Mouse (Mus musculus): ENCODE data around the gene Gan. TPM values are rescaled to one million over a fixed set of nuclear protein-coding genes. Genes with fewer than 3 reads are reported as not detected.

The Gan gene
- polyA plus RNA-seq, 1 experiment from 2014 or later, result 2.4 TPM

DNA sequence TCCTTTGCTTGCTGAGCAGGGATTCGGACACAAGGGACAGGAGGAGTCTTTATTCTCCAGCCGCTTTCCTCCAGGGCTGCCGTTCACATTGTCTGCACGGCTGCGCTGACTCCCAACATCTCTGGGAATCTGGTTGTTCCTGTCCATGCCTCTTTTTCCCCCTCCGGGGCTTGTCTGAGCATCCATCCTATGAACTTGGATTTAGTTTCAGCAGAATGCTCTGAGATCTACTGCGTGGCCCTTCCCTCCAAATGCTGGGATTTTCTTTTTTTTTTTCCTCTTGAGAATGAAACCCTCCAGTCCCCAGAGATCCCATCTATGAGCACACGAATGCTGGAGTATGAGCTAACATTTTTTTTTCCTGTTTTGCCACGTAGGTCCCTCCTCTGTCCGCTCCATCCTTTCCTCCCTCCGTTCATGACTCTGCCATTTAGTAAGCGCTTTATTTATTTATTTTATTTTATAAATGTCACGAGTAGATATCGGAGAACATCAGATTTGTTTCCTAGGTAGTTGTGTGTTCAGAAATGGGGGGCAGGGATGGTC is 103.1 kb downstream of the Gan start:
- Histone ChIP-seq H3K4me3 (ENCODE audit: low read depth, low read length) (peak overlapping the region; percentile 3; the same call in 1 of the 2 replicates), H3K27ac (replicated peaks) (no peak overlapping the region), H3K4me1 (replicated peaks; ENCODE audit: control insufficient read depth, insufficient read depth) (peaks cover 7% of the 10 kb centered on the region; the same call in 1 of the 2 replicates), H3K9ac (ENCODE audit: low read length) (no peak overlapping the region), H3K9me3 (ENCODE audit: control insufficient read depth, low read length) (no peaks in the 10 kb centered on the region), H3K4me2 (replicated peaks; ENCODE audit: low read depth) (peak overlapping the region; percentile 75), H3K27me3 (ENCODE audit: control insufficient read depth, insufficient read depth, low read length) (no peaks in the 10 kb centered on the region), H3K36me3 (ENCODE audit: control insufficient read depth, insufficient read depth, low read length) (no peaks in the 10 kb centered on the region)
- TF ChIP-seq EP300 (optimal IDR thresholded peaks at IDR 0.05) (no peak), CTCF (IDR thresholded peaks at IDR 0.05; ENCODE audit: low read depth) (no peak)
- WGBS, result 37% methylated on average over 14 of the region's 14 CpGs
- ATAC-seq (ENCODE audit: low FRiP score, low TSS enrichment) (no peak), DNase-seq (ENCODE audit: low spot score) (no peak)

DNA sequence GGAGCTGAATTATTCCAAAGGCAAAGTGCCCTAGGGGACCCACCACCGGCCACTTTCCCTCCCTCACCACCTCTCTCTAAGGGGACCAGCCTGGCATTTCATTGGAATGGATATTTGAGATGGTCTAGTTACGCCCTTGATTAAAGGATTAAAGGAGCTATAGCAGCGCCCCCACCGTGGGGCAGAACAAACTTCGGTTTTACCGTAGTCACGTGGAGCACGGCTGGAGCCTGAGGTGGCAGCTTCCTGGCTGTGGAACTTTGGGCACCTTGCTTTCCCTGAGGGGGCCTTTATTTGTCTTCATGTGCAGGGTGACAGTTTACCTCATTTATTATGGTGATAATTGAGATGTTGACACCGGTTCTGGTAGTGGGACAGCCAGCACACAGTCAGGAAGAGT is 103.8 kb downstream of the Gan start:
- Histone ChIP-seq H3K27ac (replicated peaks) (no peak overlapping the region), H3K4me3 (ENCODE audit: low read depth, low read length) (no peak overlapping the region), H3K27me3 (ENCODE audit: control insufficient read depth, insufficient read depth, low read length) (no peaks in the 10 kb centered on the region), H3K9me3 (ENCODE audit: control insufficient read depth, low read length) (no peaks in the 10 kb centered on the region), H3K4me1 (replicated peaks; ENCODE audit: control insufficient read depth, insufficient read depth) (peaks cover 7% of the 10 kb centered on the region; the same call in 1 of the 2 replicates), H3K9ac (ENCODE audit: low read length) (no peak overlapping the region), H3K36me3 (ENCODE audit: control insufficient read depth, insufficient read depth, low read length) (no peaks in the 10 kb centered on the region), H3K4me2 (replicated peaks; ENCODE audit: low read depth) (peak overlapping the region; percentile 11; the same call in 1 of the 2 replicates)
- TF ChIP-seq EP300 (optimal IDR thresholded peaks at IDR 0.05) (no peak), CTCF (IDR thresholded peaks at IDR 0.05; ENCODE audit: low read depth) (no peak)
- ATAC-seq (ENCODE audit: low FRiP score, low TSS enrichment), result no peak
- DNase-seq (ENCODE audit: low spot score), result no peak
- 32% methylated on average over 9 of the region's 9 CpGs for WGBS

GRCm38 (mm10) chr8:117262685-117263084 is 104.8 kb downstream of the Gan start:
- no peak for ATAC-seq (ENCODE audit: low FRiP score, low TSS enrichment)
- no peak overlapping the region for H3K4me3 ChIP-seq (ENCODE audit: low read depth, low read length)
- no peak for TF ChIP-seq CTCF (IDR thresholded peaks at IDR 0.05; ENCODE audit: low read depth)
- no peak for TF ChIP-seq EP300 (optimal IDR thresholded peaks at IDR 0.05)
- no peaks in the 10 kb centered on the region for H3K9me3 ChIP-seq (ENCODE audit: control insufficient read depth, low read length)
- no peak overlapping the region for H3K27ac ChIP-seq (replicated peaks)
- no peaks in the 10 kb centered on the region for H3K36me3 ChIP-seq (ENCODE audit: control insufficient read depth, insufficient read depth, low read length)
- H3K4me2 ChIP-seq (replicated peaks; ENCODE audit: low read depth), result no peak overlapping the region
- WGBS, result 37% methylated on average over 8 of the region's 8 CpGs
- H3K9ac ChIP-seq (ENCODE audit: low read length), result no peak overlapping the region
- no peak for DNase-seq (ENCODE audit: low spot score)
- peaks cover 7% of the 10 kb centered on the region; the same call in 1 of the 2 replicates for H3K4me1 ChIP-seq (replicated peaks; ENCODE audit: control insufficient read depth, insufficient read depth)
- H3K27me3 ChIP-seq (ENCODE audit: control insufficient read depth, insufficient read depth, low read length), result no peaks in the 10 kb centered on the region

- DNase-seq (ENCODE audit: low spot score) (no peak), ATAC-seq (ENCODE audit: low FRiP score, low TSS enrichment) (no peak)
- Histone ChIP-seq H3K27me3 (ENCODE audit: control insufficient read depth, insufficient read depth, low read length) (no peaks in the 10 kb centered on the region), H3K27ac (replicated peaks) (no peak overlapping the region), H3K36me3 (ENCODE audit: control insufficient read depth, insufficient read depth, low read length) (no peaks in the 10 kb centered on the region), H3K4me3 (ENCODE audit: low read depth, low read length) (no peak overlapping the region), H3K4me1 (replicated peaks; ENCODE audit: control insufficient read depth, insufficient read depth) (peaks cover 7% of the 10 kb centered on the region; the same call in 1 of the 2 replicates), H3K9me3 (ENCODE audit: control insufficient read depth, low read length) (no peaks in the 10 kb centered on the region), H3K9ac (ENCODE audit: low read length) (no peak overlapping the region), H3K4me2 (replicated peaks; ENCODE audit: low read depth) (no peak overlapping the region)
- TF ChIP-seq EP300 (optimal IDR thresholded peaks at IDR 0.05), result no peak
- no peak for TF ChIP-seq CTCF (IDR thresholded peaks at IDR 0.05; ENCODE audit: low read depth)
- 47% methylated on average over 6 of the region's 6 CpGs for WGBS
Measured at GRCm38 (mm10) chr8:117263442-117263841, 105.5 kb downstream of the Gan start.

DNA sequence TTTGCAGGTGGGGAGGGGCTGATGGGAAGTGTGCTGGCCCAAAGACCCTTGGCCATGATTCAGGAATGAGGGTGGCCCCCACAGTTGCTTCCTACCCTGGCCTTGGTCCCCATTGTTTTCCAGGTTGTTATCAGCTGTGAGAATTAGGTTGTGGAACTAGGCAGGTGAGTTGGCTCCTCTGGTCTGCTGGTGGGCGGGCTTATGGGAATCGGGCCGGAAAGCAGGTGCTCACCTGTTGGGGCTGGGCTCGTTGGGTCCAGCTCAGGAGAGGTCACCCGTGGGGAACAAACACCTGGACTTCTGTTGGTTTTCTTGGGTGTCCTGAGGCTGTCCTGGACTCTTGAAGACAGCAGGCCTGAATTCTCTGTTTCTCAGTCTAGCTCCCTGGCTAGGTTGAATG is 107.1 kb downstream of the Gan start:
- 65% methylated on average over 5 of the region's 5 CpGs for WGBS

More for the DNA sequence above, 107.1 kb downstream of the Gan start:
- Histone ChIP-seq H3K4me3 (ENCODE audit: low read depth, low read length) (no peak overlapping the region), H3K36me3 (ENCODE audit: control insufficient read depth, insufficient read depth, low read length) (no peaks in the 10 kb centered on the region; the same call in 1 of the 2 replicates), H3K27me3 (ENCODE audit: control insufficient read depth, insufficient read depth, low read length) (no peaks in the 10 kb centered on the region), H3K9me3 (ENCODE audit: control insufficient read depth, low read length) (no peaks in the 10 kb centered on the region), H3K27ac (replicated peaks) (no peak overlapping the region), H3K4me1 (replicated peaks; ENCODE audit: control insufficient read depth, insufficient read depth) (0 out of 2 replicates have a peak, but pooled peaks cover 3% of the 10 kb centered on the region), H3K4me2 (replicated peaks; ENCODE audit: low read depth) (no peak overlapping the region), H3K9ac (ENCODE audit: low read length) (no peak overlapping the region)
- DNase-seq (ENCODE audit: low spot score) (peak; percentile 64), ATAC-seq (ENCODE audit: low FRiP score, low TSS enrichment) (no peak)
- TF ChIP-seq EP300 (optimal IDR thresholded peaks at IDR 0.05) (no peak), CTCF (IDR thresholded peaks at IDR 0.05; ENCODE audit: low read depth) (no peak)

Other genes starting within 250 kb of the Gan start
- gene Cmc2, start 236.7 kb upstream of the Gan start, polyA plus RNA-seq (2015; fragmentation: Nextera tagmentation; extraction: Ambion mirVana), result 43.2 and 47.7 TPM in 2 replicates
- gene Cenpn, start 236.4 kb upstream of the Gan start, polyA plus RNA-seq (2015; fragmentation: Nextera tagmentation; extraction: Ambion mirVana), result 7.2 and 8.3 TPM in 2 replicates
- gene Atmin, start 214.7 kb upstream of the Gan start, polyA plus RNA-seq (2015; fragmentation: Nextera tagmentation; extraction: Ambion mirVana), result 6.1 and 6.2 TPM in 2 replicates
- gene 1700030J22Rik, start 179.2 kb upstream of the Gan start, polyA plus RNA-seq (2015; fragmentation: Nextera tagmentation; extraction: Ambion mirVana), result 0.45 and 0.56 TPM in 2 replicates
- 87.5 and 89.3 TPM in 2 replicates for gene Gcsh, start 164.6 kb upstream of the Gan start, polyA plus RNA-seq (2015; fragmentation: Nextera tagmentation; extraction: Ambion mirVana)
- gene Pkd1l2, start 75.7 kb upstream of the Gan start, polyA plus RNA-seq (2015; fragmentation: Nextera tagmentation; extraction: Ambion mirVana), result 0.08 TPM in 1 of 2 replicates, not detected in the other
- gene Bco1, start 62.3 kb upstream of the Gan start, polyA plus RNA-seq (2015; fragmentation: Nextera tagmentation; extraction: Ambion mirVana), result 0.49 and 0.53 TPM in 2 replicates
- gene Cmip, start 98.9 kb downstream of the Gan start, polyA plus RNA-seq (2015; fragmentation: Nextera tagmentation; extraction: Ambion mirVana), result 19.9 and 22.9 TPM in 2 replicates